Mouse (Mus musculus) CD4-positive helper T cell, adult 2 months (primary cell): ENCODE measurements at regions not wholly inside any gene's neighbourhood (a gene's known extent, or its start where the extent isn't known, plus 50 kb on each side); places are given as distances from the start of the nearest gene placed in this dataset.

Experiments
- DNase-seq: peaks from one replicate; pipeline ENCODE4 v3.0.0-alpha.2; 2012; ENCODE audit warnings: low read depth, missing footprints, low spot score

DNA sequence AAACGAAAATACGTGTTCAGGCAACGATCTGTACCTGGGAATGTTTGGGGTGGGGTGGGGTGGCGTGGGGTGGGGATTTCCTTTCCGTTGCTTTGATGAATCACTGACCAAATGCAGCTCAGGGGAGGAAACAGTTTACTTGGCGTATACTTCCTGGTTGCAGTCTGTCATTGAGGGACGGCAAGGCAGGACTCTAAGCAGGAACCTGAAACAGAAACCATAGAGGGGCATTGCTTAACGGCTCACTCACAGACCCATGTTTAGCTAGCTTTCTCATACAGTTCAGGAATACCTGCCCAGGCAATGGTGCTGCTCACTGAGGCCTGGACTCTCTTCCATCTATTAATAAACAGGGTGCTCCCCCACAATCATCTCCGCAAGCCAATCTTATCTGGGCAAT is 55.1 kb upstream of the Smox start:
- DNase-seq, result no peak

- no peak for DNase-seq
Measured at GRCm38 (mm10) chr2:131430474-131430873, 60.8 kb upstream of the Smox start.

DNA sequence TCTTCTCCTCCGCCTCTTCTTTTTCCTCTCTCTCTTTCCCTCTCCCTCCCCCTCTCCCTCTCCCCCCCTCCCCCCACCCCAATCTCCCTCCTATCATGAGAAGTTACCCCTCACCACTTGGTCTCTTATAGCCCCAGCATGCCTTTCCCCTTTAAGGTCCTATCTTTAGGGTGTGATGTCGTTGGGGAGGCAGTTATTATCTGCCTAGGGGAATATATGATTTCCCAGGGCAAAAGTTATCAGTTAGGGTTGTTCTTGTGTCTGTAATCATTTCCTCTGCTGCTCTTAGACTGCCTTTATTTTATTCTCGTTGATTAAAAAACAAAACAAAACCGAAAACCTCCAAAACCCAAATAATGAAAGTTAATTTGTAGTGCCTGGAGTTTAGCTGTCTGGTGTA is 63.2 kb upstream of the Smox start:
- DNase-seq, result no peak

DNA sequence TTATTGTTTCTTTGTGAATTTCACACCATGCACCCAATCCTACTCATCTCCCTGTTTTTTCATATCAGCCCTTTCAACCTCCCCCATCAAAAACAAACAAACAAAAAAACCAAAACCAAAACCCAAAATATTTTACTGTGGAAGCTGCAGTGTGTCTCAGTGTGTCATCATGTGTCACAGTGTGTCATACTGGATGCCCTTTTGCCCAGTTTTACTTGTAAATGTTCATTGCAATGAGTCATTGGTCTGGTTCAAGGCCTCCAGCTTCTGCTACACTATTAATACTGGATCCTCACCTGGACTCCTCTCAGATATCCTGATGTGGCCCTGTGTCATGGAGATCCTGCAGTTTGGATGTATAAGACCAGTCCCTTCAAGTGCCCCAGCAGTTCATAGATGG is 64.4 kb upstream of the Smox start:
- DNase-seq, result no peak

DNA sequence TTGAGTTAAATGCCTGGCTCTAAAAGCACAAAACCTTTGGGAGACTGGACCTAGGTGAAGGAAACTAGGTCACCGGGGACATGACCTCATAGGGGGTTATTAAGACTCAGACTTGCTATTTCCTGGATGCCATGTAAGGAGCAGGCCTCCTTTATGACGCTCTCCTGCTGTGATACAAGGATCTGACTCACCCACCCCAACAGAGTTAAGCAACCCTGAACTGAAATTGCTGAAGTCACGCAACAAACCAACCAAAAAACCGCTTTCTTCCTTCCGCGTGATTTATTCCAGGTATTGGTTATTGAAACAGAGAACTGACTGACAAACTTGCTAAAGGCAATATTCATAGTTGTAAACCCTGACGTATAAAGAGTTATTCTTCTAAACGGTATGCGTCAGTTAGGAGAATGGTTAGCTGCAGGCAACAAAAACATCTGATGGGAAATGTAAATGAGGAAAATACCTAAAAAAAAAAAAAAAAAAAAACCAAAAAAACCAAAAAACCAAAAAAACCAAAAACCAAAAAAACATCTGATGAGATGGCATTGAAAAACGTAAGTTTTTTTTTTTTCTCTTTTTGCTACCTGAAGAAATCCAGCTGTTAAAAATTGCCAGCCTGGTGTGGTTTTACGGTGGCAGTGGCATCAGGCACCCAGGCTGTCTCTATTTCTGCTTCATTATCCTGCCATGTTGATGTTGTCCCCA is 67.5 kb upstream of the Smox start:
- DNase-seq, result peak; percentile 17

DNA sequence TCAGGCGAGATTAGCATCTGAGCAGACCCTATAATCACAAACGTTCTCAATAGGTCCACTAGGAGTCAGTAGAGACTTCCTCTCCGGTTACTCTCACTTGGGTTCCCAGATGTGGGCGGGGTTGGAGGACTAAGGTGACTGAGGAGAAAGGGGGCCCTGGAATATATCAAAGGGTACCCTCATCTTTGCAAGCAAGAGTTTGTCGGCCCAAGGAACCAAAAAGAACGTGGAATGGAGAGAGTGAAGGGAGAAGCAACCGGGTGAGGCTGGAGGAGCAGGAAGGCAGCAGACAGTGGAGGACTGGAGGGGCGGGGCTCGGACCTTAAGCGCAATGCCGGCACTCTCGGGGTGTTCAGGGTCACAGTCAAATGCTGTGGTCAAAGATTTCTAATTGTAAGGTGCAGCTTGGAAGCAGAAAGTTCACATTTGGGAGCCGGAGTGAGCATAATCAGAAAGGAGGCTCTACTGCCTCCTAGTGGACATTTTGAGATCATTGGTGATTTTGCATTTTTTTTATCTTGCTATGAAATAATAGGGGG is 68.3 kb upstream of the Smox start:
- peak; percentile 77 for DNase-seq

DNA sequence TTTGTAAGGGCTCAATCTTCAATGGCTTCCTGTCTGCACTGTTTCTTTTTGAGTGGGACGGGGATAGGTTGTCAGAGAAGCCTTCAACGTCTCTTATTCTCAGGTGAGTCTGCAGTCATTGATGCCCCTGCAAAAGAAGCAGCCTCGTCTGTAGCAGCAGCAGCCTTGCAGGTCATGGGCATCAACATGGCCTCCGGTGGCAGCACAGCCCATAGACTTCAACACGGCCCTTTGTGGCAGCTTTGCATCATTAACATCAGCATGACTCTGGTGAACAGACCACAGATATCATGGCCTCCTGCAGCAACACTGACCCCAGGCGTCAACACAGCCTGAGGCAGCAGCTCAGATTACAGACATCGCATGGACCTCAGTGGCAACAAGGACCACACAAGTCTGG is 65.4 kb upstream of the Rnf24 start:
- no peak for DNase-seq

- no peak for DNase-seq
Measured at GRCm38 (mm10) chr2:131417472-131417871, 64.8 kb upstream of the Rnf24 start.

GRCm38 (mm10) chr2:131416482-131416881 is 63.8 kb upstream of the Rnf24 start:
- peak; percentile 41 for DNase-seq

DNA sequence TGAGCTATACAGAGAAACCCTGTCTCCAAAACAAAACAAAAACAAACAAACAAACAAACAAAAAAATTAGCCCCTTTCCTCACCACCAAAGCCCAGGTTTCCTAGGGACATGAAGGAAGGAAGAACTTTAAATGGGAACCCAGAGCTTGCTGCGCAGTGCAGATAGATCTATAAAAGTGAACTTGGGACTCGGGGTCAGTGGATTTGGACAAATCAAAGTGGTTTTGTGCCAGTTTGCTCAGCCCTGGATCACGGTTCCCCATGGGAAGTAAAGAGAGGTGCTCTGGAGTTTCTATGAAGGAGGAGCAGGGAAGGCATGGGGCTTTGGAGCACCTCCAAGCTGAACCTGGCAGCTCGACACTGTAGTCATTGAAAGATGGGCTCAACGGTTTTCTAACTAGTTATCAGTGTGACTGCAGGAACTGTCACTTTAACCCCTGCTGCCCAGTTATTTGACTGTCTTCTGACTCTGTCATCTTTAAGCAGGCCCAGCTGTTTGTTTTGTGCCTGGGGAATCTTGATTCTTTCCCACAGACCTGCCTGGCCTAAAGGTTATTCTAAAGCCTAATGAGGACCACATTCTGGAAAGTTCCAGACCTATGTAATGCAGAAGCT is 58.3 kb upstream of the Rnf24 start:
- no peak for DNase-seq

GRCm38 (mm10) chr2:131407337-131407736 is 54.6 kb upstream of the Rnf24 start:
- DNase-seq, result no peak

DNA sequence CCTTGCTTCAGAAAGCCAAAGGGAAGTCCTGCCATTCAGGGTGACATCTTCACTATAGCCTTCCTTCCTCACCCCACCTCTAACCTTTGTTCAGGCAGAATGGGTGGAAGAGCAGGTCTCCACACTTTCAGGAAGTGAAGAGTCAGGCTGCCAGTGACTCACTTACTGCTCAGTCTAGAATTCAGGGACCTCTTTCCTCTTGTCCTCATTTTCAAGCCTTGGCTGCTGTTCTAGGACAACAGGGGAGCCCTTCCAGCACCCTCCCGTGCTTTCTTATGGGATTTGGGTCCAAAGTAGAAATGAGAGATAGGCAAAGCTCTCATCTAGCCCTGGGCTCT is 51.5 kb upstream of the Rnf24 start:
- no peak for DNase-seq

GRCm38 (mm10) chr2:131403543-131404217 is 51.0 kb upstream of the Rnf24 start:
- DNase-seq, result no peak
